Mouse (Mus musculus): ENCODE measurements around the gene Tmod2. TPM values are rescaled to one million over a fixed set of nuclear protein-coding genes. Genes with fewer than 3 reads are reported as not detected.
"Not testable (repeated sequence)": the region's sequence is repeated elsewhere in the genome, so short reads cannot be mapped to it uniquely, and the experiment has no call there.

The Tmod2 gene
- polyA plus RNA-seq, 1 experiment from 2014 or later, result 112 TPM

DNA sequence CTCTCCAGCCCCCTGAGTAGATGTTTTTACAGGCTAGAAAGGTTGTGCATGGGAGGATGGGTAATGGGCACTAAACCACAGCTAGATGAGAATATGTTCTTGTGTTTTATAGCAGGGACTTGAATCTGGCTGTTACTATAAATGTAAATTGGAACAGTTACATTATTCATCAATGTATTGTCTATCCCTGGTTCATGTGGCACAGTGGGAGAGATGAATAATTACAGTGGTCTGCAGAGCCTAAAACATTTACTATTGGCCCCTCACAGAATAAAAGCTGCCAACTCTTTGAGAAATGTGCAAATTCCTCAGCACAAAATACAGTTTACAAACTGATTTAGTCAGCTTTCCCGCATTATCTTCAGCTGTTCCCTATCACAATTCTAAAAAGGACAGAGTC, 74.7 kb downstream of the Tmod2 start:
- Histone ChIP-seq H3K4me3 (replicated peaks) (no peak overlapping the region), H3K27me3 (no peaks in the 10 kb centered on the region), H3K27ac (no peak overlapping the region), H3K36me3 (replicated peaks) (no peaks in the 10 kb centered on the region), H3K4me1 (peaks cover 11% of the 10 kb centered on the region), H3K9me3 (no peaks in the 10 kb centered on the region), H3K9ac (no peak overlapping the region), H3K4me2 (no peak overlapping the region)
- no peak for ATAC-seq (ENCODE audit: low FRiP score)
- WGBS, result 60% methylated on average over 1 of the region's 1 CpGs

DNA sequence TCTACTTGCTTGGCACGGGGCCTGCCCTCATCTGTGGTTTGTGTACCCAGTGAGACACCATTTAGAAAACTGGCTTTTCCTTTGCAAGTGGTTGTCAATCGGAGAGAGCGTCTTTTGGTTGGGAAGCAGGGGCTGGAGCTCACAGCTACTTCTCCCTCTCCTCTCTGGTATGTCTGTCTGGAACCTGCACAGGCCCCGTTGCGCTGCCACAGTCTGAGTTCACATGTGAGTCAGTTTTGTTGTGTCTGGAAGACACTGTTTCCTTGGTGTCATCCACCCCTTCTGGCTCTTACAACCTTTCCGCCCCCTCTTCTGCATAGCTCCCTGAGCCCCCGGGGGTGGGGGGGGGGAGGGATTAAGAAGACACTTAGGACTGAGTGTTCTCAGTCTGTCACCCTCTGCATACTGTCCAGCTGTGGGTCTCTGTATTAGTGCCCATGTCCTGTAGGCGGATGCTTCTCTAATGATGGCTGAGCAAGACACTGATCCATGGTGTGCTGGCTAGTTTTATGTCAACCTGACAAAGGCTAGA, 76.6 kb downstream of the Tmod2 start:
- Histone ChIP-seq H3K4me3 (replicated peaks) (no peak overlapping the region), H3K36me3 (replicated peaks) (peaks cover 6% of the 10 kb centered on the region; the same call in 1 of the 2 replicates), H3K9ac (no peak overlapping the region), H3K27me3 (no peaks in the 10 kb centered on the region), H3K9me3 (no peaks in the 10 kb centered on the region), H3K4me1 (peaks cover 7% of the 10 kb centered on the region; the same call in 1 of the 2 replicates), H3K4me2 (no peak overlapping the region), H3K27ac (no peak overlapping the region)
- WGBS, result 96% methylated on average over 8 of the region's 8 CpGs
- no peak for ATAC-seq (ENCODE audit: low FRiP score)

DNA sequence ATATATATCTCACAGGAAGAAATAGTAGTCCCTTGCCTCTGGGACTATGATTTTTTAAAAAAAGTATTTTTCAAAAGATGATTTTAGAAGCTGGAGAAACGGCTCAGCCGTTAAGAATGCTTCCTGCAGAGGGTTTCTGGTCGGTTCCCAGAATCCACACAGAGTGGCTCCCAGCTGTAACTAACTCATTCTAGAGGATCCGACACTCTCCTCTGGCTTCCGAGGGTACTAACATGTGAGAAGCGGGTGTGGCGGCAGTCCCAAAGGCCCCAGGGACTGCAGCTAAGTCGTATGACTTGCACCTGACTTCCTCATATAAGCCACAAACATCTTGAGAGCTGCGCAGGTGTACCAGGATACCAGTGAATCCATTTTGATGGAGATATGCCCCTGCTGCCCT, 78.1 kb downstream of the Tmod2 start:
- ATAC-seq (ENCODE audit: low FRiP score), result not testable (repeated sequence)
- 85% methylated on average over 9 of the region's 9 CpGs for WGBS

DNA sequence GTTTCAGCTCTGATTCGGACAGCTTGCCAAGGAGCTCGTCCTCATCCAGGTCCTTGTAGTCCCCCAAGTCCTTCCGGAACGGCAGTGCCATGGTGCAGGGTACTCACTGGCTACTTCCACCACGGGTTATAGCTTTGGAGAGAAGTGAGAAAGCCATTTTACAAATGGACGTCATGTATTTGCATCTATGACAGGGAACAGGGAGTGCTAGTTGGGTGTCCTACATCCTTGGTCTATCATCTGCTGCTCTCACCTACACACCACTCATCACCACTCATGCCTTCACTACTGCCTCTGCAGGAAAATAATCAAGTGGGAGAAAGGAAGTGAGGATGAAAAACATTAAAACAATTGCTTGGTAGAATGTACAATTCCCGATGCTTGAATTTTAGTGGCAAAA, 78.7 kb downstream of the Tmod2 start:
- 89% methylated on average over 7 of the region's 7 CpGs for WGBS
- no peaks in the 10 kb centered on the region for H3K9me3 ChIP-seq
- no peak overlapping the region for H3K4me2 ChIP-seq
- H3K36me3 ChIP-seq (replicated peaks), result peaks cover 12% of the 10 kb centered on the region; the same call in 1 of the 2 replicates
- no peak overlapping the region for H3K9ac ChIP-seq
- H3K4me3 ChIP-seq (replicated peaks), result no peak overlapping the region
- H3K4me1 ChIP-seq, result peaks cover 7% of the 10 kb centered on the region; the same call in 1 of the 2 replicates
- no peaks in the 10 kb centered on the region for H3K27me3 ChIP-seq
- no peak overlapping the region for H3K27ac ChIP-seq
- no peak for ATAC-seq (ENCODE audit: low FRiP score)

More for the DNA sequence above, 78.1 kb downstream of the Tmod2 start:
- H3K36me3 ChIP-seq (replicated peaks), result peaks cover 12% of the 10 kb centered on the region; the same call in 1 of the 2 replicates
- H3K9me3 ChIP-seq; H3K27ac ChIP-seq; H3K9ac ChIP-seq; H3K4me2 ChIP-seq; H3K27me3 ChIP-seq; H3K4me3 ChIP-seq (replicated peaks); H3K4me1 ChIP-seq: not testable (repeated sequence)

DNA sequence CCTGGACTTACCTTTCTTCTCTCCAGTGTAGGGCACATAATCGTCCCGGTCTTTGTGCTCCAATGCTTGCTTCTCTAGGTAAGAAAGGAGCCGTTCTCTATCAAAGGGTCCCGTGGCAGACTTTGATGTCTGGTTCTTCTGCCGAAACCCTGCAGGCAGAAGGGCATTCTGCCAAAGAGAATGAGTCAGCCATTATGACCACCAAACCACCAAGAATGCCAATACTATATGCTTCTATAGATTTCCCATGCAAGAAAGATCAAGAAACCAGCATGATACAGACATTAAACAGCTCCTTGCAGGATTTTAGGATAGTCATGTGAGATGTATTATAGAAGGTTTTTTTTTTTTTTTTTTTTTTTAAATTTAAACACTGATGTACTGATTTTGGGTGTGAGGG, 81.8 kb downstream of the Tmod2 start:
- Histone ChIP-seq H3K4me3 (replicated peaks) (no peak overlapping the region), H3K27ac (no peak overlapping the region), H3K36me3 (replicated peaks) (peaks cover 12% of the 10 kb centered on the region; the same call in 1 of the 2 replicates), H3K4me2 (no peak overlapping the region), H3K27me3 (no peaks in the 10 kb centered on the region), H3K4me1 (no peaks in the 10 kb centered on the region), H3K9me3 (no peaks in the 10 kb centered on the region), H3K9ac (no peak overlapping the region)
- no peak for ATAC-seq (ENCODE audit: low FRiP score)
- WGBS, result 56% methylated on average over 5 of the region's 5 CpGs

DNA sequence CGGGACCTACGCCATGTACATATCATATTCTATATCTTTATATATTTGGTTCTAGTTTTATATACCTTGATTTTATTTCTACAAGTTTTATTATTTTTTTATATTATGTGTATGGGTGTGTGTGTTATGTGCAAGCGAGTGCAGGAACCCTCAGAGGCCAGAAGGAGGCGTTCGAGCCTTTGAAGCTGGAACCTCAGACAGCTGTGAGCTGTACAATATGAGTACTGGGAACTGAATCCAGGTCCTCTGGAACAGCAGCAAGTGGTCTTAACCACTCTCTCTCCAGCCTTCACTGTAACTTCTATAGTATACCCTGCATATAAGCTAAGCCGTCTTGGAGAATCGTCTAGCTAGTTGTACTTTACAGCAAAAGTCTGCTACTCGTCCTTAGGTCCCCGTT, 83.0 kb downstream of the Tmod2 start:
- Histone ChIP-seq H3K27ac (no peak overlapping the region), H3K27me3 (no peaks in the 10 kb centered on the region), H3K9ac (no peak overlapping the region), H3K4me3 (replicated peaks) (no peak overlapping the region), H3K4me1 (0 out of 2 replicates have a peak, but pooled peaks cover 3% of the 10 kb centered on the region), H3K4me2 (no peak overlapping the region), H3K36me3 (replicated peaks) (peaks cover 12% of the 10 kb centered on the region; the same call in 1 of the 2 replicates), H3K9me3 (no peaks in the 10 kb centered on the region)
- 97% methylated on average over 9 of the region's 9 CpGs for WGBS
- no peak for ATAC-seq (ENCODE audit: low FRiP score)

DNA sequence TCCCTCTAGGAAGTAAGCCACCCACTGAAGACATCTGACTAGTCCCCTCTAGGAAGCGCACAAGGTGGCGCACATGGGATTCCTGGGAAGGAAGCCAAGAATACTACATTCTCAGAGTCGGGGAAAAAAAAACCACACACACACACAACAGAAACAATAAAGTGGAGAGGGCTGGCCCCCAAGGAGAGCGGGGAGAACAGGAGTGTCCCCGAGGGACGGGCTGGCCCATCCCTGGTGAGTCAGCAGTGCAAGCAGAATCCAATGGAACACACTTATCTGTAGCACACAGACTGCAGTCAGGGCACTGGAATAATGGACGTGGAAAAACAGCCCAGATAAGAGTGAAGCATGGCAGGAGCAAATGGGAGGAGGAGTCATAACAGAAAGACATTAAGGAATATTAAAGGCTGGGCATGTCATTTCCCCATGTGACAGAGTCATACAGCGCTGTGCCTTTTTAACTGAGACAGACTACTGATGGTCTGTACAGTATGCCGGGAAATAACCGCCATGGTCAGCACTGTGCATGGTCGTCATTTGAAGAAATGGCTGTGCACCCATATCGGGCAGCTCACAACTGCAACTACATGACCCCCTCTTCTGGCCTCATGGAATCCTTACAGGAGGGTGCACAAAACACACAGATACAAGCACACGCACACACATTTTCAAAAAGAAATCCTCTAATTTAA, 83.6 kb downstream of the Tmod2 start:
- no peak overlapping the region for H3K4me3 ChIP-seq (replicated peaks)
- H3K27ac ChIP-seq, result no peak overlapping the region
- peaks cover 12% of the 10 kb centered on the region; the same call in 1 of the 2 replicates for H3K36me3 ChIP-seq (replicated peaks)
- no peaks in the 10 kb centered on the region for H3K27me3 ChIP-seq
- 0 out of 2 replicates have a peak, but pooled peaks cover 3% of the 10 kb centered on the region for H3K4me1 ChIP-seq
- WGBS, result 85% methylated on average over 13 of the region's 13 CpGs
- no peak for ATAC-seq (ENCODE audit: low FRiP score)
- no peak overlapping the region for H3K9ac ChIP-seq
- H3K9me3 ChIP-seq, result no peaks in the 10 kb centered on the region
- no peak overlapping the region for H3K4me2 ChIP-seq

DNA sequence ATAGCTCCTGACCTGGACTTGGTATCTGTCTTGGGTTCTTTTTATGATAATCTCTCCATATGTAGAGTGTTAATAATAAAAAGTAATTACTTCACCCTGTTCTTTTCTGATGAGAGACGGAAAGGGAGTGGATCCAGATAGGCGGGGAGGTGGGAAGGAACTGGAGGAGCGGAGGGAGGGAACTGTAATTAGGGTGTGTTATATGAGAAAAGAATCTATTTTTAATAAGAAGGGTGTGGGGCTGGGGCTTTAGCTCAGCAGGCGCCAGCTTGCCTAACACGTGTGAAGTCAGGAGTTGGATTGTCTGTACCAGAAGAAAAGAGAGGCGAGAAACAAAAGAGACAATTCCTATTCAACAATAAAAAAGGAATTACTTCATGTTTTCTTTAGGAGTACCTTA, 87.5 kb downstream of the Tmod2 start:
- peaks cover 10% of the 10 kb centered on the region; the same call in 1 of the 2 replicates for H3K36me3 ChIP-seq (replicated peaks)
- no peak overlapping the region for H3K9ac ChIP-seq
- no peak overlapping the region for H3K27ac ChIP-seq
- 0 out of 2 replicates have a peak, but pooled peaks cover 3% of the 10 kb centered on the region for H3K4me1 ChIP-seq
- no peaks in the 10 kb centered on the region for H3K9me3 ChIP-seq
- no peak overlapping the region for H3K4me3 ChIP-seq (replicated peaks)
- H3K27me3 ChIP-seq, result no peaks in the 10 kb centered on the region
- no peak overlapping the region for H3K4me2 ChIP-seq
- ATAC-seq (ENCODE audit: low FRiP score), result no peak
- WGBS, result 21% methylated on average over 6 of the region's 6 CpGs

DNA sequence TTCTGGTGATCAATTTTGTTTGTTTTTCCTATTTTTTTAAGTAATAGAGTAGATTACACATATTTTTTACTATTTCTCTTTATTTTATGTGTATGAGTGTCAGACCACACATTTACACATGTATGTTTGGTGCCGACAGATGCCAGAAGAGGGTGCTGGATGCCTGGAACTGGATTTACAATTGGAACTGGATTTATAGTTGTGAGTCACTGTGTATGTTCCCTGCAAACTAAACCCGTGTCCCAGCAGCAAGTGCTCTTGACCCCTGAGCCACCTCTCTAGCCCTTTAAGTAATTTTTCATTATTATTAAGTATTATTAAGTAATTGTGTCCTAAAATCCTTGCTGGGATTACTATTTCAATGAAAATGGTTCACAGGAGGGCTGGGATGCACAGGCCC, 88.9 kb downstream of the Tmod2 start:
- WGBS, result 70% methylated on average over 2 of the region's 2 CpGs
- H3K4me2 ChIP-seq, result no peak overlapping the region
- no peak for ATAC-seq (ENCODE audit: low FRiP score)

DNA sequence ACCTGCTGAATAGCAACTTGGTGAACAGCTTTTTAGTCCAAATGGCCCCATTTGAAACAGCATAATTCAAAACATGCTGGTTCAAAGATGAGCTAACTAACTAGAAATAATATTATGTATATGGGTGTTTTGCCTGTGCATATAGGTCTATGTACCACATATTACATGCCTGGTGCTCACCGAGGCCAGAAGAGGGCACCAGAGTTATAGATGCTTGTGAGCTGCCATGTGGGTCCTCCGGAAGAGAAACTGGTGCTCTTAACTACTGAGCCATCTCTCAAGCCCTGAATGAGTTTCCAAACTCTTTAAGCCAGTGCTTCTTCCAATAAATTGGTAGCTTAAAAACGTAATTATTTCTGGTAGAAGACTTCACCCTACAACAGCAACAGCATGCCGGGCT, 89.3 kb downstream of the Tmod2 start:
- H3K4me1 ChIP-seq, result 0 out of 2 replicates have a peak, but pooled peaks cover 3% of the 10 kb centered on the region
- WGBS, result 67% methylated on average over 4 of the region's 4 CpGs
- no peak overlapping the region for H3K4me3 ChIP-seq (replicated peaks)
- peak; percentile 70; the same call in 1 of the 2 replicates for ATAC-seq (ENCODE audit: low FRiP score)
- no peak overlapping the region for H3K4me2 ChIP-seq
- no peak overlapping the region for H3K9ac ChIP-seq
- no peaks in the 10 kb centered on the region for H3K27me3 ChIP-seq
- no peaks in the 10 kb centered on the region for H3K9me3 ChIP-seq
- H3K36me3 ChIP-seq (replicated peaks), result peaks cover 4% of the 10 kb centered on the region; the same call in 1 of the 2 replicates
- H3K27ac ChIP-seq, result no peak overlapping the region

More for the DNA sequence above, 88.9 kb downstream of the Tmod2 start:
- H3K27me3 ChIP-seq, result no peaks in the 10 kb centered on the region
- H3K4me1 ChIP-seq, result 0 out of 2 replicates have a peak, but pooled peaks cover 3% of the 10 kb centered on the region
- peaks cover 4% of the 10 kb centered on the region; the same call in 1 of the 2 replicates for H3K36me3 ChIP-seq (replicated peaks)
- H3K27ac ChIP-seq, result no peak overlapping the region
- no peak overlapping the region for H3K9ac ChIP-seq
- H3K4me3 ChIP-seq (replicated peaks), result no peak overlapping the region
- no peaks in the 10 kb centered on the region for H3K9me3 ChIP-seq

DNA sequence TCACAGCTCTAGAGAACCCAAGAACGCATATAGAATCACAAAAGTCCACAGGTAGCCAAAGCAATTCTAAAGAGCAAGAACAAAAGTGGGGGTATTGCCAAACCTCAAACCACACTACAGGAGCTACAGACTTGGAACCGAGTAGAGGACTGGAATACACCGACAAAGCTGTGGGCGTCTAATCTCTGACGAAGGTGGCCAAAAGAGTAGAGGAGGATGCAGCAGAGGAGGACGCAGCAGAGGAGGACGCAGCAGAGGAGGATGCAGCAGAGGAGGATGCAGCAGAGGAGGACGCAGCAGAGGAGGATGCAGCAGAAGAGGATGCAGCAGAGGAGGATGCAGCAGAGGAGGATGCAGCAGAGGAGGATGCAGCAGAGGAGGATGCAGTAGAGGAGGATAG, 90.2 kb downstream of the Tmod2 start:
- no peak overlapping the region for H3K27ac ChIP-seq
- H3K9ac ChIP-seq, result no peak overlapping the region
- H3K9me3 ChIP-seq, result no peaks in the 10 kb centered on the region
- H3K36me3 ChIP-seq (replicated peaks), result peaks cover 4% of the 10 kb centered on the region; the same call in 1 of the 2 replicates
- no peak for ATAC-seq (ENCODE audit: low FRiP score)
- H3K4me3 ChIP-seq (replicated peaks), result no peak overlapping the region
- 0 out of 2 replicates have a peak, but pooled peaks cover 3% of the 10 kb centered on the region for H3K4me1 ChIP-seq
- 94% methylated on average over 8 of the region's 8 CpGs for WGBS
- H3K27me3 ChIP-seq, result no peaks in the 10 kb centered on the region
- H3K4me2 ChIP-seq, result no peak overlapping the region

DNA sequence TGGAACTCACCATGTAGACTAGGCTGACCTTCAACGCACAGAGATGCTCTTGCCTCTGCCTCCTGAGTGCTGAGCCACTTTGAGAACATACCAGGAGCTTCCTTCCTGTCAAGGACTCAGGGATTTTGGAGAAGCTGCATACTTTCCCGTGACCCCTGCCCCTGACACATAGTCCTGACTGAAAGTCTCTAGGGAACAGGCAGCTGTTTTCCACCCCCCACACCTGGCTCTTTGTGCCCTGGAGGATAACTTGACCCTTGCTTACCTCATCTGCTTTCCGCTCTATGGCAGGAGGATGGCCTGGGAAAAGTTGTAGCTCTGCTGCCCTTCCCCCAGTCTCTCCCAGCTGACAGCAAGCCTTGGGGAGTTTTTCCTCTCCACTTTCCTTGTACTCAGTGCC, 93.4 kb downstream of the Tmod2 start:
- ATAC-seq (ENCODE audit: low FRiP score), result no peak
- Histone ChIP-seq H3K4me2 (no peak overlapping the region), H3K4me1 (no peaks in the 10 kb centered on the region), H3K4me3 (replicated peaks) (no peak overlapping the region), H3K27me3 (no peaks in the 10 kb centered on the region), H3K36me3 (replicated peaks) (peaks cover 10% of the 10 kb centered on the region), H3K9ac (no peak overlapping the region), H3K9me3 (no peaks in the 10 kb centered on the region), H3K27ac (no peak overlapping the region)
- WGBS, result 74% methylated on average over 3 of the region's 3 CpGs

Data from forebrain, embryonic 12.5 days (tissue).